Mouse (Mus musculus): ENCODE data around the gene Mrpl11. TPM values are rescaled to one million over a fixed set of nuclear protein-coding genes. Genes with fewer than 3 reads are reported as not detected.

The Mrpl11 gene
- 79.8 and 102 TPM in 2 replicates for total RNA-seq (2012; rRNA removed)

GRCm38 (mm10) chr19:4961928-4962601 is at the start of gene Mrpl11:
Gene Mrpl11, plus strand, starts transcription at chr19:4962147.
- H3K4me1 ChIP-seq (ENCODE audit: control insufficient read depth in 2 of 2, insufficient read depth in 2 of 2, low read length in 2 of 2, poor library complexity in 1 of 2), result no peaks in the 10 kb centered on the region
- no peaks in the 10 kb centered on the region for H3K9me3 ChIP-seq (ENCODE audit: control insufficient read depth, insufficient read depth, low read depth, low read length)
- no peak for TF ChIP-seq CHD2 (IDR thresholded peaks at IDR 0.05; ENCODE audit: low read depth, low read length)
- no peak for TF ChIP-seq ZC3H11A (IDR thresholded peaks at IDR 0.05; ENCODE audit: borderline replicate concordance, low read depth, low read length)
- TF ChIP-seq HCFC1 (IDR thresholded peaks at IDR 0.05; ENCODE audit: borderline replicate concordance, insufficient read depth, low read length), result peak; percentile 86
- H3K9ac ChIP-seq (ENCODE audit: insufficient read depth, low read depth, low read length, poor library complexity, severe bottlenecking), result peak within 1 kb of the TSS; percentile 96
- in situ Hi-C loops (cut with MboI; ENCODE audit: low sequenced_read_pairs in 2 of 2, unreplicated experiment in 2 of 2), result loop anchor here in 1 of 2 experiments (25.0 kb wide), 1 partner anchor 325 kb away; the partner anchor contains the start of gene Rce1
- H3K36me3 ChIP-seq (ENCODE audit: control insufficient read depth, insufficient read depth, low read length, poor library complexity, severe bottlenecking), result peaks cover 15% of the 10 kb centered on the region
- H3K27ac ChIP-seq (ENCODE audit: insufficient read depth, low read depth, low read length, poor library complexity, severe bottlenecking), result peak within 1 kb of the TSS; percentile 80
- peak within 1 kb of the TSS; percentile 90 to 93 for H3K4me3 ChIP-seq (ENCODE audit: insufficient read depth in 1 of 2, low read depth in 1 of 2, low read length in 2 of 2, poor library complexity in 1 of 2, severe bottlenecking in 1 of 2)
- peak; percentile 88 for DNase-seq (ENCODE audit: low read depth, low spot score)

GRCm38 (mm10) chr19:4915924-4916603 is 45.9 kb upstream of the Mrpl11 start:
- Histone ChIP-seq H3K4me3 (ENCODE audit: insufficient read depth in 1 of 2, low read depth in 1 of 2, low read length in 2 of 2, poor library complexity in 1 of 2, severe bottlenecking in 1 of 2) (no peak overlapping the region), H3K27ac (ENCODE audit: insufficient read depth, low read depth, low read length, poor library complexity, severe bottlenecking) (no peak overlapping the region), H3K9ac (ENCODE audit: insufficient read depth, low read depth, low read length, poor library complexity, severe bottlenecking) (no peak overlapping the region), H3K4me1 (ENCODE audit: control insufficient read depth in 2 of 2, insufficient read depth in 2 of 2, low read length in 2 of 2, poor library complexity in 1 of 2) (no peaks in the 10 kb centered on the region), H3K36me3 (ENCODE audit: control insufficient read depth, insufficient read depth, low read length, poor library complexity, severe bottlenecking) (peaks cover 72% of the 10 kb centered on the region), H3K9me3 (ENCODE audit: control insufficient read depth, insufficient read depth, low read depth, low read length) (no peaks in the 10 kb centered on the region)
- TF ChIP-seq HCFC1 (IDR thresholded peaks at IDR 0.05; ENCODE audit: borderline replicate concordance, insufficient read depth, low read length) (no peak), CHD2 (IDR thresholded peaks at IDR 0.05; ENCODE audit: low read depth, low read length) (no peak), ZC3H11A (IDR thresholded peaks at IDR 0.05; ENCODE audit: borderline replicate concordance, low read depth, low read length) (no peak), ZNF384 (IDR thresholded peaks at IDR 0.05; ENCODE audit: low read depth, low read length) (no peak), MAFK (IDR thresholded peaks at IDR 0.05; ENCODE audit: insufficient read depth, low read depth, low read length) (no peak)
- in situ Hi-C loops (cut with MboI; ENCODE audit: low sequenced_read_pairs in 2 of 2, unreplicated experiment in 2 of 2), result no loop called here
- DNase-seq (ENCODE audit: low read depth, low spot score), result no peak

GRCm38 (mm10) chr19:4916827-4917226 is 45.1 kb upstream of the Mrpl11 start:
- TF ChIP-seq ZNF384 (IDR thresholded peaks at IDR 0.05; ENCODE audit: low read depth, low read length), result no peak
- TF ChIP-seq MAFK (IDR thresholded peaks at IDR 0.05; ENCODE audit: insufficient read depth, low read depth, low read length), result no peak
- no peak for TF ChIP-seq CHD2 (IDR thresholded peaks at IDR 0.05; ENCODE audit: low read depth, low read length)
- no peak for TF ChIP-seq HCFC1 (IDR thresholded peaks at IDR 0.05; ENCODE audit: borderline replicate concordance, insufficient read depth, low read length)
- no peak for TF ChIP-seq ZC3H11A (IDR thresholded peaks at IDR 0.05; ENCODE audit: borderline replicate concordance, low read depth, low read length)
- Histone ChIP-seq H3K4me3 (ENCODE audit: insufficient read depth in 1 of 2, low read depth in 1 of 2, low read length in 2 of 2, poor library complexity in 1 of 2, severe bottlenecking in 1 of 2) (no peak overlapping the region), H3K9ac (ENCODE audit: insufficient read depth, low read depth, low read length, poor library complexity, severe bottlenecking) (no peak overlapping the region), H3K9me3 (ENCODE audit: control insufficient read depth, insufficient read depth, low read depth, low read length) (no peaks in the 10 kb centered on the region), H3K27ac (ENCODE audit: insufficient read depth, low read depth, low read length, poor library complexity, severe bottlenecking) (no peak overlapping the region), H3K36me3 (ENCODE audit: control insufficient read depth, insufficient read depth, low read length, poor library complexity, severe bottlenecking) (peaks cover 79% of the 10 kb centered on the region), H3K4me1 (ENCODE audit: control insufficient read depth in 2 of 2, insufficient read depth in 2 of 2, low read length in 2 of 2, poor library complexity in 1 of 2) (no peaks in the 10 kb centered on the region)
- in situ Hi-C loops (cut with MboI; ENCODE audit: low sequenced_read_pairs in 2 of 2, unreplicated experiment in 2 of 2), result no loop called here
- DNase-seq (ENCODE audit: low read depth, low spot score), result no peak

GRCm38 (mm10) chr19:4919652-4920051 is 42.3 kb upstream of the Mrpl11 start:
- peaks cover 82% of the 10 kb centered on the region for H3K36me3 ChIP-seq (ENCODE audit: control insufficient read depth, insufficient read depth, low read length, poor library complexity, severe bottlenecking)
- no peaks in the 10 kb centered on the region for H3K9me3 ChIP-seq (ENCODE audit: control insufficient read depth, insufficient read depth, low read depth, low read length)
- TF ChIP-seq MAFK (IDR thresholded peaks at IDR 0.05; ENCODE audit: insufficient read depth, low read depth, low read length) (no peak), ZC3H11A (IDR thresholded peaks at IDR 0.05; ENCODE audit: borderline replicate concordance, low read depth, low read length) (no peak), HCFC1 (IDR thresholded peaks at IDR 0.05; ENCODE audit: borderline replicate concordance, insufficient read depth, low read length) (no peak), ZNF384 (IDR thresholded peaks at IDR 0.05; ENCODE audit: low read depth, low read length) (no peak), CHD2 (IDR thresholded peaks at IDR 0.05; ENCODE audit: low read depth, low read length) (no peak)
- no peaks in the 10 kb centered on the region for H3K4me1 ChIP-seq (ENCODE audit: control insufficient read depth in 2 of 2, insufficient read depth in 2 of 2, low read length in 2 of 2, poor library complexity in 1 of 2)
- H3K27ac ChIP-seq (ENCODE audit: insufficient read depth, low read depth, low read length, poor library complexity, severe bottlenecking), result no peak overlapping the region
- H3K4me3 ChIP-seq (ENCODE audit: insufficient read depth in 1 of 2, low read depth in 1 of 2, low read length in 2 of 2, poor library complexity in 1 of 2, severe bottlenecking in 1 of 2), result no peak overlapping the region
- no peak overlapping the region for H3K9ac ChIP-seq (ENCODE audit: insufficient read depth, low read depth, low read length, poor library complexity, severe bottlenecking)
- DNase-seq (ENCODE audit: low read depth, low spot score), result no peak
- in situ Hi-C loops (cut with MboI; ENCODE audit: low sequenced_read_pairs in 2 of 2, unreplicated experiment in 2 of 2), result no loop called here
